Mouse (Mus musculus) limb, embryonic 15.5 days (tissue): ENCODE results near the gene Tac1. TPM values are rescaled to one million over a fixed set of nuclear protein-coding genes. Genes with fewer than 3 reads are reported as not detected.
"Not testable (repeated sequence)": the region's sequence is repeated elsewhere in the genome, so short reads cannot be mapped to it uniquely, and the experiment has no call there.

Experiments used
- ATAC-seq: fragments of 200-750 bp; cut with Nextera tagmentation; 2 replicates; pipeline ENCODE4 v1.8.0; 2017; ENCODE audit warnings: low read depth, moderate TSS enrichment; ENCODE audit not compliant: insufficient number of reproducible peaks, low FRiP score, low TSS enrichment
- H3K27ac ChIP-seq: fragments of 300-500 bp; sonication (generic); 2 replicates; pipeline ENCODE4 v1.5.1; 2015; ENCODE audit warnings: moderate library complexity, mild to moderate bottlenecking, inconsistent platforms
- H3K27me3 ChIP-seq: fragments of 300-500 bp; sonication (generic); 2 replicates; pipeline ENCODE4 v1.6.1; 2015; ENCODE audit warnings: inconsistent platforms
- H3K36me3 ChIP-seq: fragments of 300-500 bp; sonication (generic); 2 replicates; pipeline ENCODE4 v1.6.1; 2015; ENCODE audit warnings: inconsistent platforms
- H3K4me1 ChIP-seq: fragments of 300-500 bp; sonication (generic); 2 replicates; pipeline ENCODE4 v1.6.1; 2015; ENCODE audit warnings: inconsistent platforms
- H3K4me2 ChIP-seq: fragments of 300-500 bp; sonication (generic); 2 replicates; pipeline ENCODE4 v1.6.1; 2015; ENCODE audit warnings: mild to moderate bottlenecking, inconsistent platforms
- H3K4me3 ChIP-seq: fragments of 300-500 bp; sonication (generic); 2 replicates; pipeline ENCODE4 v1.5.1; 2015; ENCODE audit warnings: mild to moderate bottlenecking, inconsistent platforms
- H3K9ac ChIP-seq: fragments of 300-500 bp; sonication (generic); 2 replicates; pipeline ENCODE4 v1.6.1; 2015; ENCODE audit warnings: inconsistent platforms
- H3K9me3 ChIP-seq: fragments of 300-500 bp; sonication (generic); 2 replicates; pipeline ENCODE4 v1.6.1; 2016; ENCODE audit warnings: inconsistent platforms
- WGBS: fragments of 180-500 bp; shearing (Covaris S2); methylation state at CpG from one replicate; pipeline ENCODE4 v1.1.7; 2015; 5-methylcytosine and 5-hydroxymethylcytosine counted together
- polyA plus RNA-seq: library from polyadenylated mRNA; unstranded; fragments of >200 nt; fragmentation: Nextera tagmentation; extraction: Ambion mirVana; gene quantifications from 2 replicates; pipeline ENCODE4 v1.2.1, GENCODE M21; 2015

The Tac1 gene
- polyA plus RNA-seq, 1 experiment from 2014 or later: 34.6 TPM

- H3K27me3 ChIP-seq, H3K4me2 ChIP-seq, H3K4me1 ChIP-seq, ATAC-seq, H3K4me3 ChIP-seq, H3K9me3 ChIP-seq, H3K27ac ChIP-seq, H3K9ac ChIP-seq, H3K36me3 ChIP-seq: not testable (repeated sequence)
- 91% methylated on average over 19 of the region's 19 CpGs for WGBS
Measured at GRCm38 (mm10) chr6:7613676-7614075, 59.0 kb downstream of the Tac1 start.

Other genes with a start within 250 kb of the Tac1 start
- 51.5 and 66.1 TPM in 2 replicates for gene Asns, start 138.4 kb downstream of the Tac1 start, polyA plus RNA-seq